Mouse (Mus musculus) testis, postnatal 14 days (tissue): ENCODE results near the gene Tigar.
A peak's percentile ranks its signal among the peaks of the same experiment; 100 is the strongest.

ENCODE experiments used
- DNase-seq: peaks from one replicate; pipeline ENCODE4 v3.0.0; 2021; ENCODE audit warnings: low spot score

Gene Tigar

GRCm38 (mm10) chr6:127142154-127143123 is 33.1 kb upstream of the Tigar start:
- no peak for DNase-seq

GRCm38 (mm10) chr6:127138962-127139361 is 29.6 kb upstream of the Tigar start:
- no peak for DNase-seq

DNA sequence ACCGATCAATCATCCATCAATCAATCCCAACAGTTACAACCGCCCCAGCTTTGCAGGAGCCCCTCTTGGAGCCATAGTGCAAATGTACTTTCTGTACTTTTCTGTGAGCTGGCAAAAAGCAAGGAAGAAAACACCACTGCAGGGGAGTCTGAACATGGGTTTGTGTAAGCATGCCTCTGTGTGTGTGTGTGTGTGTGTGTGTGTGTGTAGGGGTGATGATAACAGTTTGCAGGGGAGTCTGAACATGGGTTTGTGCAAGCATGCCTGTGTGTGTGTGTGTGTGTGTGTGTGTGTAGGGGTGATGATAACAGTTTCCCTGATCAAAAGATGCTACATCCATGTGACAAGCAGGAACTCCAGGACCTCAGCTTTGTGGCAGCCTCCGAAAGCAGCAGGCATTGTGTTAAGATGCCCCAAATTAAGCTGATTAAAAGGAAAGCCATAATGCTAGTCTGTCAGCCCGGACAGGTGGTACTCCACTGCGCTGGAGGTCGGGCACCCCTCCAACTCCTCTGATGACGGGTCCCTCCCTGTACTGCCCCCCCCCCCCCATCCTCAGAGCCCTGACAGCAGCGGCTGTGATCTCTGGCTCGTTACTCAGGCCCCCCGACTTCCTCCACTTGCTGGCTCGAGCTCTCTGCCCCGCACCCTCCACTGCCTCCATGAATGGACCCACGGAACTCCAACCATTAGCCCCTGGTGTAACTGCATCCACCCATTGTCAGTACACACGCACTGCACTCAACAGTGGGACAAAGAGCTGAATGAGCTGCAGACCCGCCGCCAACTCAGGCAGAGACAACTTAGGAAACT is 24.3 kb upstream of the Tigar start:
- no peak for DNase-seq

- DNase-seq = no peak
Measured at GRCm38 (mm10) chr6:127132719-127133118, 23.4 kb upstream of the Tigar start.

DNA sequence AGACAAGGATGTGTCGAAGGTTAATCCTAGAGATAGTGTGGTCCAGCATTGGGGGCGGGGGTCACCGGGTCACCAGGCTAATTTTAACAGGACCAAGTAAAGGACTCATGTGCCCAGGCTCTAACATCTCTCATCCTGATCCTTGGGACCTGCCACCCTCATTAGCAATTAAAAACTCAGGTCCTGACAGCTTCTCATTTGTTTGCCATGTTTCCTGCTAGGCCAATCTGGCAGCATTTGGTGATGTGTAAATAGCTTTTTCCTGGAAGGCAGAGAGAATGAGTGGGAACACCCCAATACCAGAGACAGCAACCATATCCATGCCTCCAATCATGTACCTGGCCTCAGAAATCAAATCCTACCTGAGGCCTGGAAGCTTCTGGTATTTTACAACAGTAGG is 22.6 kb upstream of the Tigar start:
- no peak for DNase-seq

GRCm38 (mm10) chr6:127130377-127130776 is 21.0 kb upstream of the Tigar start:
- no peak for DNase-seq

DNA sequence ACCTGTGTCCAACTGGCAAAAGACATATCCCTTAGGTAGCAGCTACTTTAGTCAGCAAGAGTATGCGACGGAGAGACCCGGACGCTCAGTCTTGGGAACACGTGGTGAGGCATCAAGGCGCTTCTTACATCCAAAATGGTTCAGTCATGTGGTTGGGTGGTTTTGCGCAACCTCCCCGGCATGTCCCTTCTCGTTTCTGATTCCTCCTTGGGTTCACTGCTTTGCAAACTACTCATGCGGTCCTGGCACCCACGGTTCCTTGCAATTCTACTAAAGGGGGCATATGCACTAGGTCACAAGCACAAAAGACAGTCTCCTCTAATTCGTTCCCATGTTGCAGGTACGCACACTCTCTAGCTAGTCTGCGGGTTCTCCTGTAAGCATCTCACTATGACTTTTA is 20.3 kb upstream of the Tigar start:
- no peak for DNase-seq

DNA sequence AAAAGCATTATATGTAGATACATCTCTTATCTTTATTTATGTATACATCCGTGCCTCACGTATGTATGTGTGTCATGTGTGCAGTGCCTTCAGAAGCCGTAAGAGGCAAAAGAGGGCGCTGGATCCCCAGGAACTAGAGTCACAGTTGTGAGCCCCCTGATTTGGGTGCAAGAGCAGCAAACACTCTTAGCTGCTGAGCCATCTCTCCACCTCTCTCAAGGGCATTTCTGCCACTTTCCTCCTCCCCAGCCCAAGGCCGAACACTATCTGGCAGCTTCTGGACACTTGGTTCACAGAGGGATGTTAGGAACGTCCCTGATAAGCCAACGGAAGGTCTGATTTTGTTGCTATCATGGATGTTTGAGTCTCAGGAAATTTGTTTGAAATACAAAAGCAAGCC is 14.1 kb upstream of the Tigar start:
- DNase-seq = peak; percentile 58

- no peak for DNase-seq
Measured at GRCm38 (mm10) chr6:127122996-127123395, 13.6 kb upstream of the Tigar start.

- DNase-seq = no peak
Measured at GRCm38 (mm10) chr6:127122221-127122806, 13.0 kb upstream of the Tigar start.

DNA sequence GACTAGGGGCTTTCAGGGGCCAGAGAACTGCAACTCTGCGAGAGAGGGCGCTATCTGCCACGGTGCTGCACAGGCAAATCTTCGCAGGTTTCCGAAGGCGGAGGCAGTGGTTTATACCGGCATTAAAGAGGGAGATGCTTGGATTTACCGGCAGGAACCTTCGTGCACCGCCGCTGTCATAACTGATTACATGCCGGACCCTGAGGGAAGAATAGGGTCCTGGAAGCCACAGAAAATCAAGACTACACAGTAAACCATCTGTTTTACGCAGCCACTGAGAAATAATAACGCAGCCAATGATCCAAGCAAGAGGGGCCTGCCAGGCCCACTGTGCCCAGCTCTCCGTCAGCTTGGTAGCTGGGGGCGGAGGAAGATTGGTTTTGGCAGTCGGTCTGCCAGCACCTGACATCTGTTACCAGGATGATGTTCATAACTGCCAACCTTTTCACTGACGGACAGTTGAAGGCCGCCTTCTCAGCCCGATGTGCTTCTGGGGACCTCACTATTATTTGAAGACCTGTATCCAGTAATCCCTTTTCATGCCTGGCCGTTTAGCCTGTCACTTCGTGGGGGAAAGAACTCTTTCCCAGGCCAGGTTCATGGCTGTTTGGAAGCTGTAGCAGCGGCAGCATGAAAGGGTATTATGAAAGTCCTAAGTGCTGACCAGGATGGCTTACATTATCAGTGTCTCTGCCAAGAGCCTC is 5.5 kb upstream of the Tigar start:
- no peak for DNase-seq

DNA sequence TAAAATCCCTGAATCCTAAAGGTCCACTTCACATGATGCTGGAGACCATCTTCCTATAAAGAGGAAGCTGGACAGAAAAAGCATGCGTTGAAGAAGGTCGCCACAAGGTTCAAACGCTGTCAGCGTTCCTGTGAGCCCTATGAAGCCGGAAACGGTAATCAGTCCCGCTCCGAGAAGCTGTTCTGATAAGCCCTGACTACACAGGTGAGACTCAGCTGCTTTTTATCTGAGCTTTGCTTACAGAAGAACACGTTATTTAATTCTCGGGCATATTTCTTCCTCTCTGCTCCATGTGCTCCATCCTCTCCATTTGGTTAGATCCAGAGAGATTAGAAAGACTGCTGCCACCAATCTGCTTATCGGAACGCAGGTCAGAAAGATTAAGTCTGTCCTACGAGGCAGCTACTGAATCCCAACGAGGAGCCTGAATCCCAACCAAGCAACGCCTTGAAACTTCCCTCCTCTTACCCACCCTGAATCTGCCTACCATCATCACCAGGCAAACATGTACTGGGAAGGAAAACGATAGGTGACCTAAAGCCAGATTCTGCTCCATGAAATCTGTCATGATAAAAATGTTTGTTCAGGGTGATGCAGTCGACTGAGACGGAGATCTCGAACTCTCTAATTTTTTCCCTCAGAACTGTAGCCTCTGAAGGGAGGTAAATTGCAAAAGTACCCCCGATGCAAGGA is 843 bp downstream of the Tigar start:
- DNase-seq = no peak

GRCm38 (mm10) chr6:127107413-127107812 is 1.9 kb downstream of the Tigar start:
- no peak for DNase-seq

- no peak for DNase-seq
Measured at GRCm38 (mm10) chr6:127106726-127107125, 2.6 kb downstream of the Tigar start.

DNA sequence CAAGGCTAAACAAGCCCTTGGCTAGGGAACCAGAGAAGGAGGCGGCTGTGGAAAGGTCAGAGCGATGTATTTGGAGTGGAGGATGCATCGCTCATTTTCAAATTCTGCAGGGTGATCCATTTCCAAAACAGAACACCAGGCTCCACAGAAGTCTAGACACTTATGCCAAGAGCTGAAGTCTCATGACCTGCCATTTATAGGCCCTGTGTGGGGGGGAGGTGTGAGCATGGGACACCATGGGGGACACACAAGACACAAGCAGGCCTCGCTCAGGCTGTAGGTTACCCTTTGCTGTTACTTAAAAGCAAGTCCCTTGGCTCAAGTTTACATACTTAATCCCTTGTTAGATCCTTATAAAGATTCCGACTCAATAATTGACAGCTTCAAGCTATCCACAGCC is 3.2 kb downstream of the Tigar start:
- no peak for DNase-seq

- no peak for DNase-seq
Measured at GRCm38 (mm10) chr6:127105107-127105506, 4.2 kb downstream of the Tigar start.

GRCm38 (mm10) chr6:127104396-127105029 is 4.8 kb downstream of the Tigar start:
- no peak for DNase-seq

DNA sequence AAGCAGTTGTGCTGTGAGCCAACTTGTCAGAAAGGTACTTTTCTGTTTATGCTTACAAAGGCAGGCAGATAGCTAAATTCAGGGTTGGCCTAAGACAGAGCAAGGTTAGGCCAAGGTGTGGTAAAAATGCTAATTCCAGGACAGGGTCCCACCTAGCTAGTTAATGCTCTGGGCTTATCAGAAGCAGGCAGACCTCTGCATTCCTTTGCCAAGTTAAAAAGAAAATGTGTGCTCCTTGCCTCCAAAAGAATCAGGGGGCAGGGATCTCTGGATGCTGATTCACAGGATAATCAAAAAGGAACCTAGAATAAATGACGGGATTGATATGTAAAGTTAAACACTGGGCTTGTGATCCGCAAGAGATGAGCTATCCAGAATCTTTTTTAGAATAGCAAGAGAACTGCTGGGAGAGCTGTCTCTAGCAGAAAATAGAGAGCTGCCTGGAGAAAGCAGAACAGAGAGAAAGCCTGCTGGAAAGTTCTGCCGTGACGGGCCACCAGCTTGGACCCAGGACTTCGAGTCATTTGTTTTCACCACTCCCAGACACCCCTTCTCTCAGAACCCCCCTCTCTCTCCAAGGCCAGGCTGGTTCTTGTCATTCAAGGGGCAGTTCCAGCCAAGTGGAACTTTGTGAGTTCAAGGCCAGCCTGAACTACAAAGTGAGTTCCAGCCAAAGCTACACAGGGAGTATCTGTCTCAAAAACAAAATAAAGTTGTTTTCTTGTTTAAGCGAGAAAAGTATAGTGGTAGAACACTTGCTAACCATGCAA is 5.7 kb downstream of the Tigar start:
- no peak for DNase-seq

GRCm38 (mm10) chr6:127094565-127094964 is 14.8 kb downstream of the Tigar start:
- no peak for DNase-seq

DNA sequence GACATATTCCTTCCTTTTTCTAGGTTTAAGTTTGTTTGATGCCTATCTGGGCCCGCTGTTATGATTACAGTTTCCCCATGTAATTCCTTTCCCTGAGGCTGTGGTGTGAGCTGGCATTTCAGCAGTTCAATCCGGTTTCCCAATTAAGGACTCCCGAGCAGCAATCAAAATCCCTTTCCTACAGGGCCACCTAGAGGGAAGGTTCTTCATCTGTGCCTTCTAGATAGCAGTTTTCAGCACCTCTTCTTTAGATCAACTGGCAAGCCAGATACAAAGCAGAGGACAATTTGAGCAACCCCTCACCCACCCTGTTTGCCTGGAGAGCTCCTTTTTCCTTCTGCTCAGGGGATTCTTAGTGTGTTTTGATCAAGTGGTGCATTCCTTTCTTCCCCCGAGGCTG is 22.6 kb downstream of the Tigar start:
- DNase-seq = no peak
